Mouse (Mus musculus): ENCODE results near the gene Tnfsf8. TPM values are rescaled to one million over a fixed set of nuclear protein-coding genes. Genes with fewer than 3 reads are reported as not detected.

Tnfsf8 gene
- 0.22 TPM for polyA plus RNA-seq (2014; fragmentation: Illumina TruSeq; extraction: RNeasy Lipid Tissue Mini Kit (QIAGEN cat#74804); ENCODE audit: low read depth, low replicate concordance)

GRCm38 (mm10) chr4:63860688-63861540, at the start of gene Tnfsf8:
Gene Tnfsf8, minus strand, starts transcription at chr4:63861347.

Other genes with a start within 250 kb of the Tnfsf8 start
- gene Tex48, start 238.9 kb downstream of the Tnfsf8 start, polyA plus RNA-seq (2014; fragmentation: Illumina TruSeq; extraction: RNeasy Lipid Tissue Mini Kit (QIAGEN cat#74804); ENCODE audit: low read depth, low replicate concordance): 8.7 TPM
- not detected for gene Gm11214, start 198.0 kb downstream of the Tnfsf8 start, polyA plus RNA-seq (2014; fragmentation: Illumina TruSeq; extraction: RNeasy Lipid Tissue Mini Kit (QIAGEN cat#74804); ENCODE audit: low read depth, low replicate concordance)
- 0.17 TPM for gene Tnfsf15, start 116.2 kb downstream of the Tnfsf8 start, polyA plus RNA-seq (2014; fragmentation: Illumina TruSeq; extraction: RNeasy Lipid Tissue Mini Kit (QIAGEN cat#74804); ENCODE audit: low read depth, low replicate concordance)
- 2.2 TPM for gene Tnc, start 185.7 kb upstream of the Tnfsf8 start, polyA plus RNA-seq (2014; fragmentation: Illumina TruSeq; extraction: RNeasy Lipid Tissue Mini Kit (QIAGEN cat#74804); ENCODE audit: low read depth, low replicate concordance)

Data from adipose tissue, adult 10 weeks (tissue).